Mouse (Mus musculus) CH12.LX (cell line): ENCODE measurements around the gene Ric1. TPM values are rescaled to one million over a fixed set of nuclear protein-coding genes. Genes with fewer than 3 reads are reported as not detected.

ENCODE experiments used
- DNase-seq: peaks from one replicate; pipeline ENCODE4 v3.0.0-alpha.2; 2013; ENCODE audit errors: extremely low read depth
- H3K27ac ChIP-seq: 2 replicates; pipeline ENCODE4 v1.5.1; 2012; ENCODE audit warnings: low read depth, mild to moderate bottlenecking, control low read depth, moderate library complexity; ENCODE audit not compliant: insufficient read depth
- H3K27me3 ChIP-seq: replicated peaks from 2 replicates; pipeline ENCODE3; 2012; ENCODE audit warnings: inconsistent platforms
- H3K36me3 ChIP-seq, 2 experiments: replicated peaks in 1 of 2; 2 replicates each; pipeline versions ENCODE3 to v1.6.1; 2012; ENCODE audit warnings: inconsistent platforms in 1 of 2, low read length in 1 of 2, mild to moderate bottlenecking in 1 of 2, mixed read lengths in 1 of 2, moderate library complexity in 1 of 2; ENCODE audit not compliant: control insufficient read depth in 1 of 2, insufficient read depth in 1 of 2
- H3K4me1 ChIP-seq, 2 experiments: 2 replicates each; pipeline ENCODE4 v1.6.1; 2012; ENCODE audit warnings: inconsistent platforms in 1 of 2, moderate library complexity in 1 of 2; ENCODE audit not compliant: insufficient read depth in 2 of 2, control insufficient read depth in 1 of 2
- H3K4me2 ChIP-seq: 2 replicates; pipeline ENCODE4 v1.6.1; 2012; ENCODE audit warnings: low read depth, mild to moderate bottlenecking, control low read depth; ENCODE audit not compliant: poor library complexity, insufficient read depth, severe bottlenecking
- H3K4me3 ChIP-seq, 3 experiments: fragments of 150-350 bp in 1 of 3; sonication (generic) in 1 of 3; replicated peaks in 1 of 3; 2 replicates each; pipeline versions ENCODE3 to v1.5.1; 2011 to 2012; ENCODE audit warnings: low read depth in 2 of 3, low read length in 2 of 3, mild to moderate bottlenecking in 2 of 3, moderate library complexity in 2 of 3, control low read depth in 1 of 3, improper control_type of control experiment in 1 of 3, inconsistent platforms in 1 of 3, mixed read lengths in 1 of 3; ENCODE audit not compliant: poor library complexity in 1 of 3
- H3K79me2 ChIP-seq: replicated peaks from 2 replicates; pipeline ENCODE4 v1.6.1; 2012; ENCODE audit warnings: mild to moderate bottlenecking, moderate library complexity; ENCODE audit not compliant: control insufficient read depth, poor library complexity, insufficient read depth, severe bottlenecking; ENCODE audit errors: extremely low read depth
- H3K9ac ChIP-seq: 2 replicates; pipeline ENCODE4 v1.6.1; 2012; ENCODE audit warnings: low read depth, mild to moderate bottlenecking, control low read depth, moderate library complexity; ENCODE audit not compliant: insufficient read depth
- H3K9me3 ChIP-seq: replicated peaks from 2 replicates; pipeline ENCODE3; 2012; ENCODE audit warnings: low read length, inconsistent platforms, mixed read lengths
- BHLHE40 ChIP-seq: IDR thresholded peaks from 2 replicates; pipeline ENCODE4 v1.6.1; 2011; ENCODE audit warnings: mild to moderate bottlenecking, low read depth, low read length, improper control_type of control experiment
- CHD1 ChIP-seq: IDR thresholded peaks from 2 replicates; pipeline ENCODE4 v1.6.1; 2012; ENCODE audit warnings: low read depth, low read length, improper control_type of control experiment, inconsistent platforms
- CHD2 ChIP-seq: IDR thresholded peaks from 2 replicates; pipeline ENCODE4 v1.6.1; 2011; ENCODE audit warnings: low read length, improper control_type of control experiment
- CTCF ChIP-seq, 2 experiments: IDR thresholded peaks in 1 of 2; conservative IDR thresholded peaks in 1 of 2; 2 replicates each; pipeline ENCODE4 v1.5.1; 2011 to 2012; ENCODE audit warnings: low read depth in 2 of 2, low read length in 2 of 2, improper control_type of control experiment in 1 of 2, inconsistent platforms in 1 of 2, mild to moderate bottlenecking in 1 of 2, moderate library complexity in 1 of 2
- ELF1 ChIP-seq: IDR thresholded peaks from 2 replicates; pipeline ENCODE4 v1.6.1; 2014; ENCODE audit warnings: low read depth, mild to moderate bottlenecking, inconsistent platforms, low read length, improper control_type of control experiment
- EP300 ChIP-seq: IDR thresholded peaks from 2 replicates; pipeline ENCODE4 v1.6.1; 2011; ENCODE audit warnings: low read length, improper control_type of control experiment
- ETS1 ChIP-seq: conservative IDR thresholded peaks from 2 replicates; pipeline ENCODE4 v1.6.1; 2012; ENCODE audit warnings: low read depth, mild to moderate bottlenecking, inconsistent platforms, low read length, improper control_type of control experiment, moderate library complexity
- HCFC1 ChIP-seq: IDR thresholded peaks from 2 replicates; pipeline ENCODE4 v1.6.1; 2012; ENCODE audit warnings: low read depth, mild to moderate bottlenecking, inconsistent platforms, low read length, improper control_type of control experiment
- JUND ChIP-seq: conservative IDR thresholded peaks from 2 replicates; pipeline ENCODE4 v1.6.1; 2011; ENCODE audit warnings: low read depth, low read length, improper control_type of control experiment
- MYC ChIP-seq: IDR thresholded peaks from 2 replicates; pipeline ENCODE4 v1.6.1; 2011; ENCODE audit warnings: low read depth, mild to moderate bottlenecking, improper control_type of control experiment, low read length
- NELFE ChIP-seq: IDR thresholded peaks from 2 replicates; pipeline ENCODE4 v1.6.1; 2011; ENCODE audit warnings: low read depth, low read length, improper control_type of control experiment
- POLR2AphosphoS2 ChIP-seq: IDR thresholded peaks from 2 replicates; pipeline ENCODE4 v1.6.1; 2011; ENCODE audit warnings: low read depth, low read length, improper control_type of control experiment
- SMC3 ChIP-seq: IDR thresholded peaks from 2 replicates; pipeline ENCODE4 v1.6.1; 2011; ENCODE audit warnings: low read depth, low read length, improper control_type of control experiment
- ZKSCAN1 ChIP-seq: IDR thresholded peaks from 2 replicates; pipeline ENCODE4 v1.6.1; 2012; ENCODE audit warnings: low read depth, inconsistent platforms, low read length, improper control_type of control experiment, borderline replicate concordance
- ZNF384 ChIP-seq: IDR thresholded peaks from 2 replicates; pipeline ENCODE4 v1.6.1; 2012; ENCODE audit warnings: low read depth, low read length, improper control_type of control experiment, inconsistent platforms
- dilution Hi-C: fragments of 300-500 bp; cut with MboI; formaldehyde crosslinking; loops from 2 replicates; pipeline ENCODE4 v1.14.3; 2020; ENCODE audit warnings: low sequenced_read_pairs; ENCODE audit not compliant: extremely low pct_unique_long_range_greater_than_20kb, extremely low pct_ligation_motif_present
- in situ Hi-C: fragments of 300-500 bp; cut with MboI; formaldehyde crosslinking; loops from 3 replicates; pipeline ENCODE4 v1.14.3; 2019; ENCODE audit warnings: low sequenced_read_pairs, low pct_ligation_motif_present, low pct_unique_long_range_greater_than_20kb, mixed read lengths
- polyA plus RNA-seq: library from polyadenylated mRNA; unstranded; fragments of >175 nt; gene quantifications from 2 replicates; pipeline ENCODE4 v1.2.1, GENCODE M21; 2012; ENCODE audit warnings: low read depth; ENCODE audit not compliant: insufficient read length
- total RNA-seq, 2 experiments: library from RNA; depleted of rRNA; stranded (reverse); fragments of 300-350 nt in 1 of 2; fragments of >200 nt in 1 of 2; gene quantifications; 2 replicates each; pipeline ENCODE4 v1.2.3; 2012 to 2014

Ric1 gene
- total and polyA plus RNA-seq, 3 experiments, result 11.2 to 17.9 (median 16.3) TPM

- no peak overlapping the region for H3K9ac ChIP-seq
- H3K9me3 ChIP-seq, result no peaks in the 10 kb centered on the region
- dilution Hi-C loops (no loop called here), in situ Hi-C loops (no loop called here)
- no peak overlapping the region for H3K4me2 ChIP-seq
- H3K36me3 ChIP-seq, result peaks cover 32 to 76% of the 10 kb centered on the region in 2 experiments
- no peak overlapping the region for H3K27ac ChIP-seq
- no peak overlapping the region for H3K4me3 ChIP-seq
- TF ChIP-seq CHD1 (no peak), JUND (no peak), ZKSCAN1 (no peak), EP300 (no peak), CHD2 (no peak), ZNF384 (no peak), HCFC1 (no peak)
- no peak for DNase-seq
- H3K27me3 ChIP-seq, result no peaks in the 10 kb centered on the region
- H3K4me1 ChIP-seq, result no peaks in the 10 kb centered on the region
- H3K79me2 ChIP-seq, result no peaks in the 10 kb centered on the region
Observed at GRCm38 (mm10) chr19:29596276-29596675, 74.2 kb downstream of the Ric1 start.

GRCm38 (mm10) chr19:29596985-29597384 lies 74.9 kb downstream of the Ric1 start:
- no peaks in the 10 kb centered on the region for H3K4me1 ChIP-seq
- DNase-seq, result peak; percentile 24
- H3K4me3 ChIP-seq, result no peak overlapping the region
- dilution Hi-C loops, result no loop called here
- peaks cover 32 to 74% of the 10 kb centered on the region in 2 experiments for H3K36me3 ChIP-seq
- no peak overlapping the region for H3K4me2 ChIP-seq
- H3K27ac ChIP-seq, result no peak overlapping the region
- no peaks in the 10 kb centered on the region for H3K27me3 ChIP-seq
- no peaks in the 10 kb centered on the region for H3K79me2 ChIP-seq
- TF ChIP-seq SMC3 (no peak), ETS1 (no peak), BHLHE40 (no peak), CTCF (conservative IDR thresholded peaks at IDR 0.05 in 1 of 2, IDR thresholded peaks at IDR 0.05 in 1 of 2; ENCODE audit: low read depth in 2 of 2, low read length in 2 of 2) (peak in 1 of 2 experiments; percentile 53; a peak in 2 of 4 replicates), ELF1 (no peak)
- TF ChIP-seq, all 38 proteins: peak for 1
- Histone ChIP-seq H3K9me3 (no peaks in the 10 kb centered on the region), H3K9ac (no peak overlapping the region)
- in situ Hi-C loops, result no loop called here

GRCm38 (mm10) chr19:29598981-29599380 lies 76.9 kb downstream of the Ric1 start:
- Histone ChIP-seq H3K4me3 (no peak overlapping the region), H3K9ac (no peak overlapping the region), H3K27me3 (no peaks in the 10 kb centered on the region), H3K9me3 (no peaks in the 10 kb centered on the region), H3K27ac (no peak overlapping the region), H3K36me3 (peaks cover 46 to 90% of the 10 kb centered on the region in 2 experiments), H3K4me1 (no peaks in the 10 kb centered on the region), H3K79me2 (no peaks in the 10 kb centered on the region), H3K4me2 (no peak overlapping the region)
- in situ Hi-C loops (no loop called here), dilution Hi-C loops (no loop called here)
- DNase-seq, result no peak
- no peak for TF ChIP-seq POLR2AphosphoS2
- no peak for TF ChIP-seq MYC
- no peak for TF ChIP-seq NELFE
